Mouse (Mus musculus) lung, adult 2 months (tissue): ENCODE measurements around the gene C1galt1.

Experiments used
- CTCF ChIP-seq: fragments of 200-500 bp; IDR thresholded peaks from 2 replicates; pipeline ENCODE4 v1.5.1; 2011; ENCODE audit warnings: mild to moderate bottlenecking, low read length, control low read depth; ENCODE audit not compliant: insufficient read depth
- POLR2A ChIP-seq: fragments of 200-500 bp; IDR thresholded peaks from 2 replicates; pipeline ENCODE4 v1.6.1; 2011; ENCODE audit warnings: low read depth, mild to moderate bottlenecking, control low read depth, low read length, borderline replicate concordance; ENCODE audit errors: extremely low read depth

DNA sequence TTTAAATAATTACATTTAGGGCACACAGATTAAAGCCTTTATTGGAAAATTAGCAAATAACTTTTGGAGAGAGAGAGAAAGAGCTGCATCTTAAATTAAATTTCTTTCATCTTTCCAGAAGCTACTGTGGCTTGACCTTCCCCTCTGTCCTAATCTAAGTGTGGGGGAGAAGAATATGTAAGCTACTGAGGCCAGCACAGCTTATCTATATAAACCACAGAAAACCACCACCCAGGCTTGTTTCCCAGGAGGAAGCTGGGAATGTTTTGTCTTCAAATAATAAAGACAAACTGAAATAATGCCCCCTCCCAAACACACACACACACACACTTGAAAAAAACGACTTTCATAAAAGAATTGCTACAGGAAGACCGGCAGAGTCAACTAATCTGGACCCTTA is 30.5 kb upstream of the C1galt1 start:
- no peak for TF ChIP-seq CTCF
- TF ChIP-seq POLR2A: no peak
